Mouse (Mus musculus): Measurements from ENCODE around the gene Hsd11b1. TPM values are rescaled to one million over a fixed set of nuclear protein-coding genes. Genes with fewer than 3 reads are reported as not detected.
A peak's percentile ranks its signal among the peaks of the same experiment; 100 is the strongest.

Hsd11b1 gene
- polyA plus RNA-seq, 1 experiment from 2014 or later = 184 TPM

- peak overlapping the region; percentile 82 for H3K27ac ChIP-seq (ENCODE audit: low read length)
- H3K9ac ChIP-seq (replicated peaks; ENCODE audit: low read depth) = peak overlapping the region; percentile 39; the same call in 1 of the 2 replicates
- peak overlapping the region; percentile 69; the same call in 1 of the 2 replicates for H3K4me3 ChIP-seq (ENCODE audit: low read depth, low read length)
- peak overlapping the region; percentile 87 for H3K4me2 ChIP-seq (replicated peaks; ENCODE audit: low read depth, low read length)
- no peaks in the 10 kb centered on the region for H3K36me3 ChIP-seq (ENCODE audit: insufficient read depth, low read length)
- H3K4me1 ChIP-seq (ENCODE audit: insufficient read depth, low read depth, low read length) = peaks cover 11% of the 10 kb centered on the region; the same call in 1 of the 2 replicates
- ATAC-seq = no peak
- 67% methylated on average over 13 of the region's 13 CpGs for WGBS
- TF ChIP-seq EP300 (IDR thresholded peaks at IDR 0.05) (no peak), CTCF (IDR thresholded peaks at IDR 0.05) (no peak)
- peak; percentile 46 for DNase-seq (ENCODE audit: low spot score)
- no peaks in the 10 kb centered on the region for H3K27me3 ChIP-seq (replicated peaks; ENCODE audit: insufficient read depth, low read length)
- no peaks in the 10 kb centered on the region for H3K9me3 ChIP-seq (ENCODE audit: low read length)
These were observed 89.6 kb downstream of the Hsd11b1 start for GRCm38 (mm10) chr1:193174143-193174733.

- peak; percentile 44 for ATAC-seq
- 15% methylated on average over 9 of the region's 9 CpGs for WGBS
These were observed 90.1 kb downstream of the Hsd11b1 start for GRCm38 (mm10) chr1:193173810-193174129.

GRCm38 (mm10) chr1:193172991-193173809 is 90.7 kb downstream of the Hsd11b1 start:
- TF ChIP-seq CTCF (IDR thresholded peaks at IDR 0.05) (peak; percentile 45), EP300 (IDR thresholded peaks at IDR 0.05) (no peak; the same call in 1 of the 2 replicates)
- peak overlapping the region; percentile 87 for H3K4me2 ChIP-seq (replicated peaks; ENCODE audit: low read depth, low read length)
- no peaks in the 10 kb centered on the region for H3K36me3 ChIP-seq (ENCODE audit: insufficient read depth, low read length)
- WGBS = under 1% methylated on average over 46 of the region's 48 CpGs
- H3K4me3 ChIP-seq (ENCODE audit: low read depth, low read length) = peak overlapping the region; percentile 69
- H3K27ac ChIP-seq (ENCODE audit: low read length) = peak overlapping the region; percentile 82
- peak; percentile 98 for ATAC-seq
- no peaks in the 10 kb centered on the region for H3K9me3 ChIP-seq (ENCODE audit: low read length)
- peak overlapping the region; percentile 74 for H3K9ac ChIP-seq (replicated peaks; ENCODE audit: low read depth)
- peak; percentile 100 for DNase-seq (ENCODE audit: low spot score)
- H3K27me3 ChIP-seq (replicated peaks; ENCODE audit: insufficient read depth, low read length) = no peaks in the 10 kb centered on the region
- H3K4me1 ChIP-seq (ENCODE audit: insufficient read depth, low read depth, low read length) = peaks cover 11% of the 10 kb centered on the region; the same call in 1 of the 2 replicates

More at GRCm38 (mm10) chr1:193173810-193174129, 90.1 kb downstream of the Hsd11b1 start:
- Histone ChIP-seq H3K4me2 (replicated peaks; ENCODE audit: low read depth, low read length) (peak overlapping the region; percentile 87), H3K27ac (ENCODE audit: low read length) (peak overlapping the region; percentile 82), H3K9ac (replicated peaks; ENCODE audit: low read depth) (peak overlapping the region; percentile 39), H3K4me3 (ENCODE audit: low read depth, low read length) (peak overlapping the region; percentile 69), H3K36me3 (ENCODE audit: insufficient read depth, low read length) (no peaks in the 10 kb centered on the region), H3K4me1 (ENCODE audit: insufficient read depth, low read depth, low read length) (peaks cover 11% of the 10 kb centered on the region; the same call in 1 of the 2 replicates), H3K9me3 (ENCODE audit: low read length) (no peaks in the 10 kb centered on the region), H3K27me3 (replicated peaks; ENCODE audit: insufficient read depth, low read length) (no peaks in the 10 kb centered on the region)
- TF ChIP-seq EP300 (IDR thresholded peaks at IDR 0.05) (no peak), CTCF (IDR thresholded peaks at IDR 0.05) (no peak)
- no peak for DNase-seq (ENCODE audit: low spot score)

Other genes starting within 250 kb of the Hsd11b1 start
- 0.18 and 0.30 TPM in 2 replicates for gene Syt14, start 228.3 kb downstream of the Hsd11b1 start, polyA plus RNA-seq (2015; fragmentation: Nextera tagmentation; extraction: Ambion mirVana)
- 2.5 and 2.9 TPM in 2 replicates for gene Diexf, start 133.8 kb downstream of the Hsd11b1 start, polyA plus RNA-seq (2015; fragmentation: Nextera tagmentation; extraction: Ambion mirVana)
- gene Irf6, start 111.0 kb downstream of the Hsd11b1 start, polyA plus RNA-seq (2015; fragmentation: Nextera tagmentation; extraction: Ambion mirVana) = 14.3 and 17.0 TPM in 2 replicates
- 8.3 and 8.4 TPM in 2 replicates for gene A130010J15Rik, start 96.0 kb downstream of the Hsd11b1 start, polyA plus RNA-seq (2015; fragmentation: Nextera tagmentation; extraction: Ambion mirVana)
- gene Traf3ip3, start 62.4 kb downstream of the Hsd11b1 start, polyA plus RNA-seq (2015; fragmentation: Nextera tagmentation; extraction: Ambion mirVana) = 3.0 and 3.6 TPM in 2 replicates
- gene Lamb3, start 56.4 kb downstream of the Hsd11b1 start, polyA plus RNA-seq (2015; fragmentation: Nextera tagmentation; extraction: Ambion mirVana) = 62.8 and 63.1 TPM in 2 replicates
- 185 and 216 TPM in 2 replicates for gene G0s2, start 9.1 kb upstream of the Hsd11b1 start, polyA plus RNA-seq (2015; fragmentation: Nextera tagmentation; extraction: Ambion mirVana)
- 14.4 and 15.9 TPM in 2 replicates for gene Camk1g, start 106.2 kb upstream of the Hsd11b1 start, polyA plus RNA-seq (2015; fragmentation: Nextera tagmentation; extraction: Ambion mirVana)